Mouse (Mus musculus): ENCODE measurements around the gene Trim8. TPM values are rescaled to one million over a fixed set of nuclear protein-coding genes. Genes with fewer than 3 reads are reported as not detected.

Trim8 gene
- polyA plus RNA-seq, 1 experiment: 4.2 TPM

DNA sequence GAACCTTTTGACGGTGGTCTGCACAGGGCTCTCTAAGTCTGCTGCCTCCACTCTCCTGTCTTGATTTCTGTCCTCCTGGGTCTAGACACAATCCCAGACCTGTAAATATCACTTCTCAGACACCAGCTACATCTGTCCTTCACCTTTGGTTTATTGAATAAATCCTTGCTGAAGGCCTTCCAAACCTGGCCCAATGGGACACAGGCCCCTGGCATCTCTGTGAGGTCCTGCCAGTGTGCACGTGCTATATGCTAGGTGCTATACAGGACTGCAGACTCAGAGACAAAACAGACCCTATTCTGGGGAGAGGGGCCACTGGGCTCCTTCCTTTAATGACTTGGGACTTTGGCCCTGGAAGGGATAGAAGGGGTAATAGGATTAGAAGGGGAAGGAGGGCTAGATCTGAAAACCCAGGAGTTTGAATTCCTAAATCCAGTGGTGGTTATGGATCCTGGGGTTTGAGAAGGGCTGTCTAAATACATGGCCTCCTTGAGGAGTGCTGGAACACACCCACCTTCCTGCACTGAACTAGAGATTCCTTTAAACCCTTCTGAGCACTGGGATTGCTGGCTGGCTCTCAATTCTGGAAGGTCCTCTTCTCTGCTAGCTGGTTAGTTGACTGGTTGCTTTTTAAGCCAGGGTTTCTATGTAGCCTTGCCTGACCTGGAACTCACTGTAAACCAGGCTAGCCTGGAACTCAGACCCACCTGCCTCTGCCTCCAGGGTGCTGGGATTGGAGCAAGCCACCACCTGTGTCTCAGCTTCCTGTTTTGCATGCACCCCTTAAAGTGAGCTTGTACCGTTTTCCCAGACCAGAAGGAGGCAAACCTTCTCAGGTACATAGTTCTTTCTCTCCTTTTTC, 15.4 kb downstream of the Trim8 start:
- Histone ChIP-seq H3K27me3 (ENCODE audit: control insufficient read depth) (peaks cover 5% of the 10 kb centered on the region; the same call in 1 of the 2 replicates), H3K36me3 (ENCODE audit: control insufficient read depth) (peaks cover 49% of the 10 kb centered on the region), H3K4me3 (replicated peaks) (no peak overlapping the region), H3K4me1 (ENCODE audit: control insufficient read depth) (peaks cover 37% of the 10 kb centered on the region), H3K9me3 (ENCODE audit: control insufficient read depth, low read length) (no peaks in the 10 kb centered on the region)
- TF ChIP-seq TAL1 (IDR thresholded peaks at IDR 0.05; ENCODE audit: low read length) (no peak), GATA1 (IDR thresholded peaks at IDR 0.05; ENCODE audit: low read length) (no peak)

GRCm38 (mm10) chr19:46517529-46518351, 16.2 kb downstream of the Trim8 start:
- Histone ChIP-seq H3K27me3 (ENCODE audit: control insufficient read depth) (peaks cover 12% of the 10 kb centered on the region), H3K9me3 (ENCODE audit: control insufficient read depth, low read length) (no peaks in the 10 kb centered on the region), H3K36me3 (ENCODE audit: control insufficient read depth) (peaks cover 41% of the 10 kb centered on the region), H3K4me3 (replicated peaks) (no peak overlapping the region), H3K4me1 (ENCODE audit: control insufficient read depth) (peaks cover 44% of the 10 kb centered on the region)
- TF ChIP-seq GATA1 (IDR thresholded peaks at IDR 0.05; ENCODE audit: low read length) (no peak), TAL1 (IDR thresholded peaks at IDR 0.05; ENCODE audit: low read length) (no peak)

DNA sequence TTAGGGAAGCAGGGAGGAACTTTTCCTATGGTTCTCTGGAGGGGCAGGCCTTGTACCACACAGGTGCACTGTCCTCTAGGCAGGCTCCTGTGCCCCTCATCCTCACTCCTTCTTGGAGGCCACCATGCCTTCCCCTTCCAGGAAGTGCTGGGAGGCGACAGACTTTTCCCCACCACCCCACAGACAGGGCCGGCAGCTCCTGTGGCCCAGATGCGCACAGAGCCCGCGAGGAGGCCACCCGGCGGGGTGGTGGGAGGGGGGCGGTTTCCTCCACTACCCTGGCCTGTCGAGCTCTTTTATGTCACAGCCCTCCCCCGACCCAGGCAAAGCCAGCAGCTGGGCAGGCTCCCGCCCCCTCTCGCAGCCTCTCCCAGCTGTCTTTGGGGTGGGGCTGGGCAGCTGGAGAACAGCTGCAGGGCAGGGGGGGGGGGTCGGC, 16.9 kb downstream of the Trim8 start:
- H3K4me3 ChIP-seq (replicated peaks): no peak overlapping the region
- TF ChIP-seq GATA1 (IDR thresholded peaks at IDR 0.05; ENCODE audit: low read length) (no peak), TAL1 (IDR thresholded peaks at IDR 0.05; ENCODE audit: low read length) (no peak)
- peaks cover 16% of the 10 kb centered on the region for H3K27me3 ChIP-seq (ENCODE audit: control insufficient read depth)
- peaks cover 34% of the 10 kb centered on the region for H3K36me3 ChIP-seq (ENCODE audit: control insufficient read depth)
- no peaks in the 10 kb centered on the region for H3K9me3 ChIP-seq (ENCODE audit: control insufficient read depth, low read length)
- peaks cover 49% of the 10 kb centered on the region for H3K4me1 ChIP-seq (ENCODE audit: control insufficient read depth)

- peaks cover 54% of the 10 kb centered on the region for H3K4me1 ChIP-seq (ENCODE audit: control insufficient read depth)
- no peak overlapping the region for H3K4me3 ChIP-seq (replicated peaks)
- peaks cover 29% of the 10 kb centered on the region for H3K36me3 ChIP-seq (ENCODE audit: control insufficient read depth)
- H3K9me3 ChIP-seq (ENCODE audit: control insufficient read depth, low read length): no peaks in the 10 kb centered on the region
- peaks cover 23% of the 10 kb centered on the region for H3K27me3 ChIP-seq (ENCODE audit: control insufficient read depth)
- no peak for TF ChIP-seq GATA1 (IDR thresholded peaks at IDR 0.05; ENCODE audit: low read length)
- no peak for TF ChIP-seq TAL1 (IDR thresholded peaks at IDR 0.05; ENCODE audit: low read length)
Measured at GRCm38 (mm10) chr19:46518828-46519621, 17.5 kb downstream of the Trim8 start.

DNA sequence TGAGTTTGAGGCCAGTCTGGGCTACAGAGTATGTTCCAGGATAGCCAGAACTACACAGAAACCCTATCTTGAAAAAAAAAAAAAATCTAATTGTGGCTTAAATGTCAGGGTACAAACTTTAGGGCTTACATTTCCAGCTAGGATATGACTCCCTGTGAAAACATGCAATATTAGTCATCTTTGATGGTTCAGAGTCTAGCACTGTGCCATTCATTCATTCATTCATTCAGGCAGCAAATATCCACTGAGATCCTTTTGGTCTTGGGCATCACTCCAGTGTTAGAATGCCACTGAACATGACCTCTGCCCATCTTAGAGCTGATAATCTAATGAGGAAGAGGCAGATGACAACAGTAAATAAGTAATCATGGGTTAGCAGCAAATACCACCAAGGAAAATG, 20.2 kb downstream of the Trim8 start:
- Histone ChIP-seq H3K27me3 (ENCODE audit: control insufficient read depth) (peaks cover 47% of the 10 kb centered on the region), H3K36me3 (ENCODE audit: control insufficient read depth) (peaks cover 5% of the 10 kb centered on the region), H3K4me1 (ENCODE audit: control insufficient read depth) (peaks cover 55% of the 10 kb centered on the region), H3K9me3 (ENCODE audit: control insufficient read depth, low read length) (no peaks in the 10 kb centered on the region), H3K4me3 (replicated peaks) (no peak overlapping the region)
- TF ChIP-seq GATA1 (IDR thresholded peaks at IDR 0.05; ENCODE audit: low read length) (no peak), TAL1 (IDR thresholded peaks at IDR 0.05; ENCODE audit: low read length) (no peak)

- Histone ChIP-seq H3K4me1 (ENCODE audit: control insufficient read depth) (peaks cover 52% of the 10 kb centered on the region), H3K36me3 (ENCODE audit: control insufficient read depth) (no peaks in the 10 kb centered on the region; the same call in 1 of the 2 replicates), H3K27me3 (ENCODE audit: control insufficient read depth) (peaks cover 54% of the 10 kb centered on the region), H3K4me3 (replicated peaks) (no peak overlapping the region), H3K9me3 (ENCODE audit: control insufficient read depth, low read length) (no peaks in the 10 kb centered on the region)
- no peak for TF ChIP-seq TAL1 (IDR thresholded peaks at IDR 0.05; ENCODE audit: low read length)
- no peak for TF ChIP-seq GATA1 (IDR thresholded peaks at IDR 0.05; ENCODE audit: low read length)
Measured at GRCm38 (mm10) chr19:46522433-46523044, 21.0 kb downstream of the Trim8 start.

DNA sequence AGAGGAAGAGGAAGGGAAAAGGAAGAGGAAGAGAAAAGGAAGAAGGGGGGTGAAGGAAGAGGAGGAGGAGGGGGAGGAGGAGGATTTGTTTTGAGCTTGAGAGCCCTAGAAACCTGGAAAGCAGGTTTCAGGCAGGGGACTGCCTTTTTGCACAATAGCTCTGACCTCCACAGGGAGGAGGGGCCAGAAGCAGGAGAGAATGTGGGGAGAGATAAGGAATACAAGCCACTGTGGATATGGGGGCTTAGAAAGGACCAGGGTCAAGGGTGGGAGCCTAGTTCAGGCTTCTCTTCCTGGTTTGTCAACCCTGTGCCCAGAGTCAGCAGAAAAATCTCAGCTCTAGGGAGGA, 21.6 kb downstream of the Trim8 start:
- no peaks in the 10 kb centered on the region for H3K9me3 ChIP-seq (ENCODE audit: control insufficient read depth, low read length)
- no peak overlapping the region for H3K4me3 ChIP-seq (replicated peaks)
- no peaks in the 10 kb centered on the region for H3K36me3 ChIP-seq (ENCODE audit: control insufficient read depth)
- peaks cover 51% of the 10 kb centered on the region for H3K4me1 ChIP-seq (ENCODE audit: control insufficient read depth)
- H3K27me3 ChIP-seq (ENCODE audit: control insufficient read depth): peaks cover 60% of the 10 kb centered on the region
- no peak for TF ChIP-seq TAL1 (IDR thresholded peaks at IDR 0.05; ENCODE audit: low read length)
- no peak for TF ChIP-seq GATA1 (IDR thresholded peaks at IDR 0.05; ENCODE audit: low read length)

- peaks cover 51% of the 10 kb centered on the region for H3K4me1 ChIP-seq (ENCODE audit: control insufficient read depth)
- H3K9me3 ChIP-seq (ENCODE audit: control insufficient read depth, low read length): no peaks in the 10 kb centered on the region
- TF ChIP-seq GATA1 (IDR thresholded peaks at IDR 0.05; ENCODE audit: low read length) (no peak), TAL1 (IDR thresholded peaks at IDR 0.05; ENCODE audit: low read length) (no peak)
- H3K4me3 ChIP-seq (replicated peaks): no peak overlapping the region
- H3K36me3 ChIP-seq (ENCODE audit: control insufficient read depth): no peaks in the 10 kb centered on the region
- peaks cover 65% of the 10 kb centered on the region for H3K27me3 ChIP-seq (ENCODE audit: control insufficient read depth)
Measured at GRCm38 (mm10) chr19:46523480-46524151, 22.1 kb downstream of the Trim8 start.

All from erythroblast, embryonic 14.5 days (primary cell).